Mouse (Mus musculus) liver, adult 2 months (tissue): Measurements from ENCODE around the gene Tshz2.

Experiments
- CTCF ChIP-seq: fragments of 200-500 bp; IDR thresholded peaks from 2 replicates; pipeline ENCODE4 v1.5.1; 2011; ENCODE audit warnings: low read depth, low read length, control low read depth
- POLR2A ChIP-seq: fragments of 200-500 bp; IDR thresholded peaks from 2 replicates; pipeline ENCODE4 v1.6.1; 2011; ENCODE audit warnings: low read length, control low read depth; ENCODE audit not compliant: insufficient read depth; ENCODE audit errors: extremely low read depth

- TF ChIP-seq CTCF (no peak), POLR2A (no peak)
Observed at GRCm38 (mm10) chr2:169607787-169608186, 25.0 kb upstream of the Tshz2 start.
